Mouse (Mus musculus): ENCODE data around the gene Hist1h2ak.
"Not testable (repeated sequence)": the region's sequence is repeated elsewhere in the genome, so short reads cannot be mapped to it uniquely, and the experiment has no call there.

The Hist1h2ak gene

DNA sequence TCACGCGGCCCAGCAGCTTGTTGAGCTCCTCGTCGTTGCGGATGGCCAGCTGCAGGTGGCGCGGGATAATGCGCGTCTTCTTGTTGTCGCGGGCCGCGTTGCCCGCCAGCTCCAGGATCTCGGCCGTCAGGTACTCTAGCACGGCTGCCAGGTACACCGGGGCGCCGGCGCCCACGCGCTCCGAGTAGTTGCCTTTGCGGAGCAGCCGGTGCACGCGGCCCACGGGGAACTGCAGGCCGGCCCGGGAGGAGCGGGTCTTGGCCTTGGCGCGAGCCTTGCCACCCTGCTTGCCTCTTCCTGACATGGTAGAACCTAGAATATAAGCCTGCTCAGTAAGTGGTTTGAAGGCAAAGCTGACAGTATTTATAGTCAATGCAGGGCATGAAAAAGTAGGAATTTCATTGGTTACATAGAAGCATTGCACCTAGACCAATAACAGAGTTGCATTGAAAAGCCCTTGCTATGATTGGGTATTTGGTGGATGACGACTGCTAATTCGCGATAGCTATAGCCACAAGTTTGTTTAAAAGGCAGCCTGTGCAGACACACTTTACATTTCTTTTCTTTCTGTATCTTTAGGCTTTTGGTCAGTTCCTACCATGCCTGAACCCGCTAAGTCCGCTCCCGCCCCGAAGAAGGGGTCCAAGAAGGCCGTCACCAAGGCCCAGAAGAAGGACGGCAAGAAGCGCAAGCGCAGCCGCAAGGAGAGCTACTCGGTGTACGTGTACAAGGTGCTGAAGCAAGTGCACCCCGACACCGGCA is at the start of gene Hist1h2ak, which contains the start of gene Hist1h2bn:
TSS of gene Hist1h2ak (minus strand) at position 304 of the 762 bp plus-strand sequence.
TSS of gene Hist1h2bn (plus strand) at position 600 of the 762 bp plus-strand sequence.
- peak; percentile 87 for DNase-seq (ENCODE audit: low read depth)

GRCm38 (mm10) chr13:21803058-21803457 is 49.4 kb upstream of the Hist1h2ak start:
- DNase-seq (ENCODE audit: low read depth), result not testable (repeated sequence)

- not testable (repeated sequence) for DNase-seq (ENCODE audit: low read depth)
Observed at GRCm38 (mm10) chr13:21797163-21797562, 43.5 kb upstream of the Hist1h2ak start.

DNA sequence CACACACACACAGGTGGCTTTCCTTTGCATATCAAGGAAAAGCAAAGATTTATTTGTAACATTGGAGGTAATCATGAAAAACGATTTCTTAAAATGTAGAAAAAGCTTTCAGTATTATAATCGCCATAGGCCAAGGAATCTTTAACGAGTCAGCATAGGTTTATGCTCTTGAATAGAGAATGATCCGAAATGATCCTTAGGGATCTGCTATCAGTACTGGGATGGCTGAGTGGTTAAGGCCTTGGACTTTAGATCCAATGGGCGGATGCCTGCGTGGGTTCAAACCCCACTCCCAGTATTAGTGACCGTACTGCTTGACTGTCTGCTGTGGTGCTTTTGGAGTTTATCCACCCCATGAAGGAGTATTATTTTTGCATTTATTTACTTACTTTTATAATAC is 42.0 kb upstream of the Hist1h2ak start:
- DNase-seq (ENCODE audit: low read depth), result no peak

- DNase-seq (ENCODE audit: low read depth), result no peak
Observed at GRCm38 (mm10) chr13:21790601-21791283, 37.1 kb upstream of the Hist1h2ak start.

DNA sequence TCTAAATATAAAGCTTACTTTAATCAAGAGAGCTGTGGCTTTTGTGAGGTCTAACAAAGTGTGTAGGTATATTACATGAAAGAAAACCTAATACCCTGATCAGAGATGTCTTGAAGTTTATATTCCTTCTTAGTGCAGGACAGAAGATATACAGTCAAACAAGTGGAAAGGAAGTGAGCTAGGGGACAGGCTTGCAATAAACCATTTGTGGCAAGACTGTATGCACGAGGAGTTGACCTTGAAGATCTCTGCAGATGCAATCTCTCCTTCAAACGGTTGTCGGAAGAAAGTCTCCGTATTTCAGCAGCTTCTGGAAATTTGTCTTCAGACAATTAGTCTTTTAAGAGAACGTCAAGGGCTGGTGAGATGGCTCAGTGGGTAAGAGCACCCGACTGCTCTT is 36.3 kb upstream of the Hist1h2ak start:
- no peak for DNase-seq (ENCODE audit: low read depth)

GRCm38 (mm10) chr13:21787760-21788593 is 34.4 kb upstream of the Hist1h2ak start:
- no peak for DNase-seq (ENCODE audit: low read depth)

DNA sequence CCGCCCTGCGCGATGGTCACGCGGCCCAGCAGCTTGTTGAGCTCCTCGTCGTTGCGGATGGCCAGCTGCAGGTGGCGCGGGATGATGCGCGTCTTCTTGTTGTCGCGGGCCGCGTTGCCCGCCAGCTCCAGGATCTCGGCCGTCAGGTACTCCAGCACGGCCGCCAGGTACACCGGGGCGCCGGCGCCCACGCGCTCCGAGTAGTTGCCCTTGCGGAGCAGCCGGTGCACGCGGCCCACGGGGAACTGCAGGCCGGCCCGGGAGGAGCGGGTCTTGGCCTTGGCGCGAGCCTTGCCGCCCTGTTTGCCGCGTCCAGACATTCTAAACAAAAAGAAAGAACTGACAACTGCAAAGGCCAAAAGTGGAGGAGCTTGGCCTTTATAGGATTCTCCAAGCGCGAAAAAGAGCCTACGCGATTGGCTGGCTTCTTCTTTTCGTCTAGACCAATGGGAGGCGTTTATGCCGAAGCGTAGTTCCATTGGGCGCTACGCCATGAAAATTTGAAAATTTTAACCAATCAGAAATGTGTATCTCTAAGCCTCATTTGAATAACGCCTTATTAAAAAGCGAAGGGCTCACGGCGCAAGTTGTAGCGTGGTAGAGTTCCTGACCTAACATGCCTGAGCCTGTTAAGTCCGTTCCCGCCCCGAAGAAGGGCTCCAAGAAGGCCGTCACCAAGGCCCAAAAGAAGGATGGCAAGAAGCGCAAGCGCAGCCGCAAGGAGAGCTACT is 33.4 kb upstream of the Hist1h2ak start, which contains the start of the genes Hist1h2an and Hist1h2bp:
TSS of gene Hist1h2an (minus strand) at position 320 of the 731 bp plus-strand sequence.
TSS of gene Hist1h2bp (plus strand) at position 563 of the 731 bp plus-strand sequence.
- DNase-seq (ENCODE audit: low read depth), result peak; percentile 93

GRCm38 (mm10) chr13:21786189-21786898 is 32.7 kb upstream of the Hist1h2ak start:
- no peak for DNase-seq (ENCODE audit: low read depth)

DNA sequence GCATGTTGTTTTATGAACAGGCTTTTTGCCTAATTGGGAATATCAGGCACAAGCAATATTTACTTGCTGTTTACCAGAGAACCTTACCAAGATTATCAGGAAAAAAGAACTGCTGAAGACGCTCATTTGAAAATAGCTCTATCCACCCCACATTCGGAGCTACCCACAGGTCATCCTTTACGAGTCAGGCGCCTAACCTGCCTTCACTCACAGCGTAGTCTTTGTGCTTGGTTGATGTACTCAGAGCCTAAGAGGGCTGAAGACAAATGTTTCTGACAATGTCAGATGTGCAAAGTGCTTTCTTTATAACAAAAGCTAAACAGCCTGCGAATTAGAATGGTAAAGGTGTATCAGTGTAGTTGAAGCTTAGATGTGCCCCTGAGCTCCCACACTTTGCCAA is 30.7 kb upstream of the Hist1h2ak start:
- DNase-seq (ENCODE audit: low read depth), result no peak

DNA sequence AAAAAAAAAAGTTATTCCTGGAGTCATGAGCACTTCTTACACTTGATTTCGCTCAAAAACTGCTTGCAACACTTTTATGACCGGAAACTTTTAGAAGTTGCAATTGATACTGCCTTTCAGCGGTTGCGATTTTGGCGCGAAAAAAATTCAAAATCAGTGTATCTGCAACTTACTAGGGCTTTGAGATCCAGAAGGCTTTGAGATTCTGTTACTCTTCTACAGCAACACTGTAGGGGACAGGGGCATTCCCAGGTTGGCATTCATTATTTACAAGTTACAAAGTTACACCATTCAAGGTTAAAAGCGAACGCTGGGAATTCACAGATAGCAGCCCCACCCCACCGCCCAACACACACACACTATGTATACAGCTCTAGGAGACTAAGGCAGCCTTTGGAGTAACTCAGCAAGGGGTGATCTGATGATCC is 30.1 kb upstream of the Hist1h2ak start:
- no peak for DNase-seq (ENCODE audit: low read depth)

GRCm38 (mm10) chr13:21783255-21783617 is 29.6 kb upstream of the Hist1h2ak start, which contains the start of gene Hist1h3i:
Gene Hist1h3i, minus strand, starts transcription at chr13:21783370.
- peak; percentile 83 for DNase-seq (ENCODE audit: low read depth)

DNA sequence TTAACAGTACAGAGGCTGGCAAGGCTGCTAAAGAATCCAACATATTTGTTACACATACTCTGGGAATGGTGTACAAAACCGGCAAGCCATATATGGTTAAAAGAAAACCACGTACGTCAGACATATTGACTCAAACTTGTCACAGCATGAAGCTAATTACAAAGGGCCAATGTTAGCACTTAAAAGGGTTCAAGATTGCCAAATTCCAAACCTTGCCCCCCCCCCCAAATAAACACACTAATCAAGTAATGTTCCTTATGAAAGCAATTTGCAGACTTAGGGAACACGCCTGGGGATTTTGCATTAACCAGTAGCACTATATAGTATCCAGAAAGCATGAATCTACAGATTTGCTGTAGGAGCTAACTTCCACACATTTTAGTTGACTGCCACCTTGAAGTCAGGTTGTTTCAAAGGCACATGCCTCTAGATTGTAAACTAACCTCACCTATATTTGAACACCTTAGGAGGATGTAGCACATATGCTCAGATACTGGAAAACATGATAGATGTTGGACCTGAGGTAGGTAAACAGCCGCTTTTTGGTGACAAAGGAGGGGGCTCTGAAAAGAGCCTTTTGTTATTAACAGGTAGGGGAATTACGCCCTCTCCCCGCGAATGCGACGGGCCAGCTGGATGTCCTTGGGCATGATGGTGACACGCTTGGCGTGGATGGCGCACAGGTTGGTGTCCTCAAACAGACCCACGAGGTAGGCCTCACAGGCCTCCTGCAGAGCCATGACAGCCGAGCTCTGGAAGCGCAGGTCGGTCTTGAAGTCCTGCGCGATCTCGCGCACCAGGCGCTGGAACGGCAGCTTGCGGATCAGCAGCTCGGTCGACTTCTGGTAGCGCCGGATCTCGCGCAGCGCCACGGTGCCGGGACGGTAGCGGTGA is 29.0 kb upstream of the Hist1h2ak start:
- not testable (repeated sequence) for DNase-seq (ENCODE audit: low read depth)

DNA sequence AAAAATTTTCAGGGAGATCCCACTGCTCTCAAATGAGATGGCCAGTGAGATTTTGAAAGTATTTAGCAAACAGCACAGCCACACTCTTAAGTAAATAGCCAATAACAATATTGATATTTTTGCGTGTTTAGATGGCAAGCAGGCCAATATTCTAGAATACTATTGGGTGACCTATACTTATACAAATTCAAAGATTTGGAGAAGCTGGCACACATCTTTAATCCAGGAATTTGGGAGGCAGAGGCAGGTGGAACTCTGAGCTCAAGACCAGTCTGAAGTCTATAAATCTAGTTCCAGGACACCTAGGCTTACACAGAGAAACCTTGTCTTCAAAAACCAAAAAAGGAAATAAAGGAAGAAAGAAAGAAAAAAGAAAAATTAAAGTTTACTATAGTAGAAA is 28.0 kb upstream of the Hist1h2ak start:
- DNase-seq (ENCODE audit: low read depth), result no peak

DNA sequence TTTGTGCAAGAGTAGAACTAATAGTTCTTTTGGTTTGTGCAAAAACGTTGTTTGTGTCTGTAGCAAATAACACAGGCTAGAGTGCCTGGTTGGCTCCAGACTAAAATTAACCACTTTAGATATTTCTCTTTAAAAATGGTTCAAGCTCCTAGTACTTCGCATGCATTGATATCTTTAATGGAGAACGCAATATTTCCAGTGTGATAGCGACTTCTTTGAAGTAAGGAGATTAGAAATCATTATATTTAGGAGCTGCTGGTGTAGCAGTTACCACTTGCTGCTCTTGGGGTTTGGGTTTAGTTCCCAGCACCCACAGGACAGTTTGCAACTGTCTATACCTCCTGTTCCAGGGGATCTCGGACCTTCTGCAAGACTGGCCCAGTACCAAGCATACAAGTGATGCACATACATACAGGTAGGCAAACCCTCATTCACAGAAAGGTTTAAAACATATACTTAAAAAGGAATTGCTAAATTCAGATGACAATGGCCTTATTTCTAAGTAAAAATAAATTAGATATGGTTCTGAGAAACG is 27.5 kb upstream of the Hist1h2ak start:
- no peak for DNase-seq (ENCODE audit: low read depth)

DNA sequence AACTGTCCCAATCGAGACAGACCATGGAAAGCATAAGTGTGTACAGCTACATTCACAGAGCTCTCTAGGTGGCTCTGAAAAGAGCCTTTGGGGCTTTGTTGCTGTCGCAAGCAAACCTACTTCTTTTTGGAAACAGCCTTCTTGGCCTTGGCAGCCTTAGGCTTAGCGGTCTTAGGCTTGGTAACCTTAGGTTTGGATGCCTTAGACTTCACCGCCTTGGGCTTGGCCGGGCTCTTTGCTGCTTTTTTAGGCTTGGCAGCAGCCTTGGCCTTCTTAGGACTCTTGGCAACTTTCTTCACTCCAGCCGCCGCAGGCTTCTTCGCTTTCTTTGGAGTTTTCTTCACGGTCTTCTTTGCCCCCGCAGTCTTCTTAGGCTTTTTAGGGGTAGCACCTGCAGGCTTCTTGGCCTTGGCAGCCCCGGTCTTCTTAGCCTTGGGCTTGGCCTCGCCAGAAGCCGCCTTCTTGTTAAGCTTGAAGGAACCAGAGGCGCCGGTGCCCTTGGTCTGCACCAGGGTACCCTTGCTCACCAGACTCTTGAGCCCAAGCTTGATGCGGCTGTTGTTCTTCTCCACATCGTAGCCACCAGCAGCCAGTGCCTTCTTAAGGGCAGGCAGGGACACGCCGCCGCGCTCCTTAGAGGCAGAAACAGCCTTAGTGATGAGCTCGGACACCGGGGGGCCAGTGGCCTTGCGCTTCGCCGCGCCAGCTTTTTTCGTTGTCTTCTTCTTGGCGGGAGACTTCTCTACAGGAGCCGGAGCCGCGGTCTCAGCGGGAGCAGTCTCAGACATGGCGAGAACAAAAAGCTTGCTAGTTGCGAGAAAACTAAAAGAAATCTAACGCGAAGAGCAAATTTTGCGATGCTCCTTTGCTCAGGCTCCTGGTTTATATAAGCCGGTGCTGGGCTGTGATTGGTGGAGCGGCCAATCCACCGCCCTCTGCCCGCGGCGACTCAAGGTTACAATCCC is 26.4 kb upstream of the Hist1h2ak start, which contains the start of gene Hist1h1b:
TSS of gene Hist1h1b (minus strand) at position 859 of the 965 bp plus-strand sequence.
- DNase-seq (ENCODE audit: low read depth), result peak; percentile 65

DNA sequence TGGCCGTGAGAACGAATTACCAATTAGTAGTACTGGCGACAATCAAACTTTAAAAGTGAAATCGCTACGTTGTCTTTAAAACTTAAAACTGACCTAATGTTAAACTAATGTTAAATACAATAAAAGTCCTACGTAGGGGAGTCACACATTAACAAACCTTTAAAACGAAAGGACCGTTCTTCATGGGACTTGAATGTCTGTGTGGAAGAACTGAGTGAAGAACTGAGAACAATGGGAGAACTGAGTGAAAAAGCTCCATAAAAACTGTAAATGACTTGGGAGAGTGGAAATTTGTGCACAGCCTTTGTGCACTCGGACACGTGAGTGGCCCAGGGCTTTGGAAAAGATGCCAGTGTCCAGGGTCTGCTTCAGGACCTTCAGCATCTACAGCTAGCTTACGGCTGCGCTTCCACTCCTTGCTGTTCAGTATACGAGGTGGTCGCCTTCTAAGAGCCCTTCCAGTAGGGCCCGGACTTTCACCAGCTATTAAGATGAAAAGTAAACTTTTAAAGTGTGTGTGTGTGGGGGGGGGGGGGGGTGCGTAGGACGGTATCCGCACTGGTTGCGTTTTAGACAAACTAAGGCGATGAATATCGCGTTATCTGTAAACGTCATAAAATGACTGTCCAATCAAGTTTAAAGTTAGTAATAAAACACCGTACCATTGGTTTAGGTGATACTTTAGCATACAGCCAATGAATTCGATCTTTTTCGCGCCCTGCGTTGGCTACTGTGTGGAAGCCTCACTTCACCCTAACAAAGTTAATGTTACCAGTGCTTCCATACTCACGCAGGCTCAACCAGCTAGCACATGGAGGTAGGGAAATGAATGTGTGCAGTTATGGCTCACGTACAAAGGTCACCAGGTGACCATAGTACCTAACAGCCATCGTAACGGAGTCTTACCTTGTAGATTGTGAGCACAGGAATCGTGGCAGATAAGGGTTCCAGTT is 25.5 kb upstream of the Hist1h2ak start:
- peak; percentile 65 for DNase-seq (ENCODE audit: low read depth)

Data from c-Kit-positive CD71-negative TER-119-negative erythroid progenitor cells, embryonic 14.5 days (primary cell).